Mouse (Mus musculus) layer of hippocampus, adult 8-10 months (tissue): ENCODE measurements around the gene Rhox4c. TPM values are rescaled to one million over a fixed set of nuclear protein-coding genes. Genes with fewer than 3 reads are reported as not detected.
"Not testable (repeated sequence)": the region's sequence is repeated elsewhere in the genome, so short reads cannot be mapped to it uniquely, and the experiment has no call there.

Experiments used
- DNase-seq, 2 experiments: peaks; one replicate each; pipeline ENCODE4 v3.0.0; 2022; ENCODE audit warnings: low spot score in 2 of 2
- total RNA-seq, 4 experiments: library from RNA; stranded (reverse); gene quantifications; 2 replicates each; pipeline ENCODE4 v1.2.4; 2022

Gene Rhox4c
- not detected for total RNA-seq

DNA sequence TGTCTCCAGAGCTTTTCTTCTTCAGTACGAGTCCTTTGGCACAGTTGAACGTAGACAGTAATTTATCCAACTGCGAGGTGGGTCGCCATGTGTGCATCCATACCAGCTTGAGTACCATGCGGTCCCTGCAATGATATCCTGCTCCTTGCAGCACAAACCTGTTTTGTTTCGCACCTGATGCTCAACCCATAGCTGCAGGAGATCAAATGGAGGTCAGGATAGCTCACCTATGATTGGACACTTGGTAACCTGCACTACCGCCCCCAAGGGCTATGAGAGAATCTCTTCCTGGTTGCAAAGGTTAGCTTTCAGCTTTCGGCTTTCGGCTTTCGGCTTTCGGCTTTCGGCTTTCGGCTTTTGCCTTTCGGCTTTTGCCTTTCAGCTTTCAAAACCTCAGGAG lies at the start of gene Rhox4c:
Rhox4c (plus strand) TSS at position 301 of the 400 bp plus-strand sequence.
- not testable (repeated sequence) for DNase-seq

- DNase-seq = not testable (repeated sequence)
Measured at GRCm38 (mm10) chrX:37432194-37432593, 47.9 kb upstream of the Rhox4c start, which contains the start of gene Rhox4b. Gene Rhox4b, plus strand, starts transcription at chrX:37432494.

DNA sequence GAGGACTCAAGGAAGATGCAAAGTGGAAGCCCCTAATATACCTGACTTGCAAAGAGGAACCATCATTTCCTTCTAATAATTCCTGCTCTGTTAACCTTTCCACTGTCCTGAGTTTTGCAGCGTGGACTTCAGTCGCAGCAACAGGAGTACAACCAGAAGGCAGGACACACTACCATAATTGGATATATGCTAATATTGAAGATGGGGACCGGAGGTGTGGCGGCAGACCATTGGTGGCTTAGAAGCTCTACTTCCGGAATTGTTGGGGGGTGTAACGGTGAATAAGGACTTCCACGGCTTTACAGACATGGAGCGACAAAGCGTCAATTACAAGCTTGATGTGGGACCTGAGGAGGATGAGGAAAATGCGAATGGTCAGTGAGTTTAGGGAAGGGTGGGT lies 26.8 kb upstream of the Rhox4c start, which contains the start of gene Rhox2c:
Rhox2c (plus strand) TSS at position 301 of the 400 bp plus-strand sequence.
- not testable (repeated sequence) for DNase-seq

DNA sequence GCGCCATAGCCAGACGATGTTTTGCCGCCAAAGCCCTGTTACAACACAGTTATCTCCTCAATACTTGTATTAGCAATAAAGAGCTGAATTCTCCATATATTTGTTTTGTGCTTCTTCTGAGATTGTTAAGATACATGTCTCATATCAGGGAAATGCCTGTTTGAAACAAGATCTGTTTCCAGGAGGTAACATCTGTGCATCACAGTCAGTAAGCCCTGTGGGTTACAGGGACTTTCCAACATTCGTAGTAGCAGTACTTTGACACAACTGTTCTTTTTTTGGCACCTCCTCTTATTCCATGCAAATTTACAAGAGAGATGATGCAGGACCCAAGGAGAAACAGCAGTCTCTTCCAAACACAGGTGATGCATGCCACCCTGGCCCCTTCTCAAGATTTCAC lies 21.9 kb upstream of the Rhox4c start, which contains the start of gene Rhox3c:
Rhox3c (plus strand) TSS at position 301 of the 400 bp plus-strand sequence.
- DNase-seq = not testable (repeated sequence)

DNA sequence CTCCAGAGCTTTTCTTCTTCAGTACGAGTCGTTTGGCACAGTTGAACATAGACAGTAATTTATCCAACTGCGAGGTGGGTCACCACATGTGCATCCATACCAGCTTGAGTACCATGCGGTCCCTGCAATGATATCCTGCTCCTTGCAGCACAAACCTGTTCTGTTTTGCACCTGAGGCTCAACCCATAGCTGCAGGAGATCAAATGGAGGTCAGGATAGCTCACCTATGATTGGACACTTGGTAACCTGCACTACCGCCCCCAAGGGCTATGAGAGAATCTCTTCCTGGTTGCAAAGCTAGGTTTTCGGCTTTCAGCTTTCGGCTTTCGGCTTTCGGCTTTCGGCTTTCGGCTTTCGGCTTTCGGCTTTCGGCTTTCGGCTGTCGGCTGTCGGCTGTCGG lies 33.9 kb downstream of the Rhox4c start, which contains the start of gene Rhox4d:
Rhox4d (plus strand) TSS at position 301 of the 400 bp plus-strand sequence.
- not testable (repeated sequence) for DNase-seq

DNA sequence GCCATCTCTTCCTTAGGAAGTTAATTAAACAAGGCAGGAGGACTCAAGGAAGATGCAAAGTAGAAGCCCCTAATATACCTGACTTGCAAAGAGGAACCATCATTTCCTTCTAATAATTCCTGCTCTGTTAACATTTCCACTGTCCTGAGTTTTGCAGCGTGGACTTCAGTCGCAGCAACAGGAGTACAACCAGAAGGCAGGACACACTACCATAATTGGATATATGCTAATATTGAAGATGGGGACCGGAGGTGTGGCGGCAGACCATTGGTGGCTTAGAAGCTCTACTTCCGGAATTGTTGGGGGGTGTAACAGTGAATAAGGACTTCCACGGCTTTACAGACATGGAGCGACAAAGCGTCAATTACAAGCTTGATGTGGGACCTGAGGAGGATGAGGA lies 50.0 kb downstream of the Rhox4c start, which contains the start of gene Rhox2e:
Rhox2e (plus strand) TSS at position 301 of the 400 bp plus-strand sequence.
- not testable (repeated sequence) for DNase-seq

Other genes with a start within 250 kb of the Rhox4c start
- gene Rhox2a, start 235.4 kb upstream of the Rhox4c start, total RNA-seq = not detected
- not detected for gene Rhox3a, start 230.4 kb upstream of the Rhox4c start, total RNA-seq
- gene Rhox4a, start 215.0 kb upstream of the Rhox4c start, total RNA-seq = not detected
- gene Rhox3a2, start 100.3 kb upstream of the Rhox4c start, total RNA-seq = not detected
- not detected for gene Rhox4a2, start 89.5 kb upstream of the Rhox4c start, total RNA-seq
- not detected for gene Rhox2b, start 68.3 kb upstream of the Rhox4c start, total RNA-seq
- not detected for gene Rhox4b, start 47.8 kb upstream of the Rhox4c start, total RNA-seq
- gene Rhox2c, start 26.7 kb upstream of the Rhox4c start, total RNA-seq = not detected
- not detected for gene Rhox3c, start 21.8 kb upstream of the Rhox4c start, total RNA-seq
- gene Rhox2d, start 13.1 kb downstream of the Rhox4c start, total RNA-seq = not detected
- not detected for gene Rhox4d, start 34.0 kb downstream of the Rhox4c start, total RNA-seq
- not detected for gene Rhox2e, start 50.1 kb downstream of the Rhox4c start, total RNA-seq
- gene Rhox3e, start 61.7 kb downstream of the Rhox4c start, total RNA-seq = not detected
- not detected for gene Rhox4e, start 77.1 kb downstream of the Rhox4c start, total RNA-seq
- gene Rhox2f, start 91.1 kb downstream of the Rhox4c start, total RNA-seq = not detected
- gene Rhox3f, start 100.7 kb downstream of the Rhox4c start, total RNA-seq = not detected
- gene Rhox4f, start 127.4 kb downstream of the Rhox4c start, total RNA-seq = not detected
- gene Rhox3g, start 148.3 kb downstream of the Rhox4c start, total RNA-seq = not detected
- not detected for gene Rhox2g, start 163.1 kb downstream of the Rhox4c start, total RNA-seq
- gene Rhox4g, start 171.0 kb downstream of the Rhox4c start, total RNA-seq = not detected
- gene Rhox3h, start 188.4 kb downstream of the Rhox4c start, total RNA-seq = not detected
- not detected for gene Rhox2h, start 192.9 kb downstream of the Rhox4c start, total RNA-seq